Mouse (Mus musculus) cerebellum, adult 11 months (tissue): ENCODE results near the gene Gm20422.

Experiments used
- DNase-seq: peaks from one replicate; pipeline ENCODE4 v3.0.0; 2022

Gm20422 gene

DNA sequence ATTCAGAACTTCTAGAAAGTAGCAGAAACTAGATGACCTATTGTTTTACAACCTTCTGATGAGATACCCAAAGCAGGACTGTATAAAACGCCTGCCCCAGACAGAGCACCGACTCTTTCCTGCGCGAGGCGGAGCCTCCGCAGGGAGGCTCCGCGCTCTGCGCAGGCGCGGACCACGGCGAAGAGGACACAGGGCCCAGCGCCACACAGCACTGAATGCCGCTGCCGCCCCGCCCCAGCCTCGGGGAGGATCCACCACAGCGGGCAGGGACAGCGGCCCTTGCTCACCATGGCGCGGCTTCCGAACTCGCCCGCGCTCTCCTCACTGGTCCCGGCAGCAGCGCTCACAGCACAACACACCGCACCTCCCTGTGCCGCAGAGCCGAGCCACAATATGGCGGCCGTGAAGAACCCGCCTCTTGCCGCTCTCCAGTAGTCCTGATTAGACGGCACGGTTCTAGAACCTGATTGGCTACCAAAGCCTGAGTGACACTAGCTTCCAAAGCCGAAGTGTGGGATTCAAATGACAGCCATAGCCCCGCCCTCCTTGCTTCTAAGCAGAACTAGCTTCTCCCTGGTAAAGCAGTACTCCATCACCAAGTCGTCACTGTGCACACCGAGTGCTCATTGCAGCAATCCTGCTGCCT lies at the start of gene Gm20422:
Gene Gm20422 (minus strand): TSS at position 384 of the 646 bp plus-strand sequence.
- peak; percentile 88 for DNase-seq

DNA sequence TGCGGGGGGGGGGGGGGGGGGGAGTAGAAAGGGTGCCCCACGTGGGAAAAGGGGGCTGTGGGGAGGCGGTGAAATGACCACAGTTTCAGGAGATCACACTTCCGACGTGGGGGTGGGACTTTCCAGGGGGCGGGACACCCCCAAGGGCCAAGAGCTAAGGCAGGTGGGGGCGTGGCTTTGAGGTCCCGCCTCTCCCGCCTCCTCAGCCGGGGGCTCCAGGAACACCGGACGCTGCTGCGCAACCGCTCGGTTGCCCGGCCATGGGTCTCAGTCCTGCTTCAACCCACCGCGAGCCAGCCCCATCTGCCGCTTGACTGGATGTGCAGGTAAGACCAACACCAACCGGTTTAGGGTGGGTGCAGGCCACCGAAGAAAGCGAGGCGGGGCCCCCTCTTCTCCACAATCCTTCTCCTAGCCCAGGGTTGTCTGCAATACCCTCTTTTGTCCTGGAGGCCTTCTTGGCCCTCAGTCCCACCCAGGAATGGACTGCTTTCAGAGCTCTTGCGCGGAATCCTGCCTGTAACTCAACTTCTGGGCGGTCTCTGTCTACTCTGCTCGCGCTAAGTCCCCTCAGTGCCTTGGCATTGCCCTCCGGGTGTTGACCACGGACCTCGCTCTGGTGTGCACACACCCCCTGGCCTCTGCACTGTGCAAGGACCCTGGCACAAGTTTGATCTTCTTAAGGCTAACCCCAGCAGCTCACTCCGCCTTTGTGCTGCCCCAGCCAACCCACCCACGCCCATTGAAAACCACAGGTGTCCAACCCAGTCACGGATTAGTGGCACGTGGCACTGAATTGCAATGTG lies 47.9 kb upstream of the Gm20422 start, which contains the start of gene Lpar2:
Gene Lpar2 (plus strand): TSS at position 44 of the 806 bp plus-strand sequence.
- no peak for DNase-seq

GRCm38 (mm10) chr8:69821971-69822385 lies 47.3 kb upstream of the Gm20422 start:
- no peak for DNase-seq

DNA sequence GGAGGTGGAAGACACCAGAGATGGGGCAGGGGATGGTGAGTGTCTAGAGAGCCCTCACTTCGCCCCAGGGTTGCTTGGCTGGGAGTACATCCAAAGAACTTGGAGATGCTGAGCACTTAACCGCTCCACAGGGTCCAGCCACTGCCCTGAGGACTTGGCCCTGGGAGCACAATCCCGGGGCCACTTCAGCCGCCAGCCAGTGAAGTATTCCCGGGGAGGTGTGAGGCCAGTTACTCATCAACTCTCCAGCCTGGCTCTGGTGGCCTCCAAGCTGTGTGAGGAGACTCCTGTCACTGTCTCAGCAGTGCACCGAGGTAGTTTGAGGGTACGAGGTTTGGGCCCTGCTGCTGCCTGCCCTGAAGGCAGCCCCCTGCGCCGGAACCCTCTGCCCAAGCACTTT lies 45.8 kb upstream of the Gm20422 start:
- DNase-seq: no peak

DNA sequence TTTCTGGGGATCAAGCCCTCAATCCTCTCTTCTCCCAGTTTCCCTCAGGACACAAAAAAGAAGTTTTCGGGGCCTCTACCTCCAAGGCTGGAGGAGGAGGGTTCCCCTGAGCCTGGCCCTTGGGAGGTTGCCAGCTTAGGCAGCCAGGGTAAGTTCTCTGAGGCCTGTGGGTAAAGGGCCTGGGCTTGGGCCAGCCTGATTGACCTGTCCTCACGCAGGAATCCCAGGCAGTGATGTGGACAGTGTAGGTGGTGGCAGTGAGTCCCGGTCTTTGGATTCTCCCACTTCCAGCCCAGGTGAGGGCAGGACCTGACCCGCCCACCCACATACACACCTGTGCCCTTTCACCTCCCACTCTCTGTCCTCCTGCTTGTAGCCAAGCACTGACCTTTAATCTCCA lies 40.7 kb upstream of the Gm20422 start:
- no peak for DNase-seq

- DNase-seq: no peak
Measured at GRCm38 (mm10) chr8:69814881-69815280, 40.2 kb upstream of the Gm20422 start.

DNA sequence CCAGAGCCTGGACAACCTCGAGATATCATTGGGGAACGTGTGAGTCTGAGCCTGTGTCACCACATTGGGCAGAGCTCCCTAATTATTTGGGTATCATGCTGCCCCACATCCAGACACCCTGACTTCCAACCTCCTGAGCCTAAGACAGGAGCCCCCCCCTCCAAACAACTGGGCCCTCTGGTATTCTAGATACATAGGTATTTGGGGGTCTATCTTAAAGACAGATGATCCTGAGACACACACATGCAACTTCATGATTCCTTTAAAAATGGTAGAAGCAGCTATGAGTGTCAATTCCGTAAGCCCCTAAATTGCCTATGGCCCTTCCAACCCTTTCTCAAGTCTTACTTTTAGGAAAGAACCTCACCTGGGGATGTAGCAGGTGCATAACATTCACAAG lies 35.1 kb upstream of the Gm20422 start:
- no peak for DNase-seq

DNA sequence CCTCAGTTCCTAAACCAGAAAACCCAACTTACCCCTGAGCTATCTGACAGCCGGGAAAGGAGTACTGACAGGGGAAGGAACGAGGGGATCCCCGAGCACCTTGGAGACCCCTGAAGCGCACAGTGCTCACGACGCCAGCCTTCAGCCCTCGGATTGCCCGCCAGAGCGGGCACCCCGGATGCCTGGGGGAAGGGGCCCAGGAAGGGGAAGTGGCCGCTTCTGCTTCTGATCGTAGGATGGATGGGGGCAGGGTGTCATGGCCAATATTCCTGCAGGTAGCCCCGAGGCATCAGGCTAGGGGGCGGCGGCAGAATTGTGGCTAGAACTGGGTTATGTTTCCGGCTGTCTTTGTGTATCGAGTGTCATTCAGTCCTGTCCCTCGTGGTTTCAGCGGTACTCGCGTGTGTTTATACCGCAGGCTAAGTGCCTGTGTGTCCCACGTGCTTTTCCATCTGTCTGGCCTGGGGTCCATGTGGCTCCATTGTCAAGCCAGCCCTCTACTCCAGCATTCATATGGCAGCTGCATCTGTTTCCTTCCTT lies 34.2 kb upstream of the Gm20422 start:
- no peak for DNase-seq

DNA sequence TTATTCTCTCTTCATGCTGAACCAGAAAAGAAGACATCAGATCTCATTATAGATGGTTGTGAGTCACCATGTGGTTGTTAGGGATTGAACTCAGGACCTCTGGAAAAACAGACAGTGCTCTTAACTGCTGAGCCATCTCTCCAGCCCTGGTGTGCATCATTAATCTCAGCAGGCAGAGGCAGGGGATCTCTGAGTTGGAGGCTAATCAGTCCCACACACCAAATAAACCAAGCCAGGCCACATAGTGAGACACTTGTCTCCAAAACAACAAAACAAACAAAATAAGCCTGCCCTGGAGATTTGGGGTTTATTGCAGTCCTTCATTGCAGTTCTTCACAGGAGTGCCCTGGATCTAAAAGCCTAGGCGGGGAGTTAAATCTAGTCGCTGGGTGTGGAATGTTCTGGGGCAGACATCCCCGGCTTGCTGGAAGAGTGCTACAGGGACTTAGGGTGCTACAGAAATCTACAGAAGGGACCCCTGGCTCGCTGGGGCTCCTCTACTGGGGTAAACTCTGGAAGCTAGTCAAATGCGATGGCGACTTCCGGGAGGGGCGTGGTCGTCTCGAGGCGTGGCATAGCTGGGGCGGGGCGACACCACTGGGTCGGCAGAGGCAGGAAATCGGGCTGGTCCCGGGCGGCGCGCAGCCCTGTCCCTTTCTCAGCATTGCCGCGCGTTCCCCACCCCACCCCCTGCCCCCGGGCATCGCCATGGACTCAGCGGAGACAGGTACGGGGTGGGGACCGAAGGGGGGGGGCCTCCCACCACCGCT lies 33.6 kb upstream of the Gm20422 start, which contains the start of gene Gmip:
Gene Gmip (plus strand): TSS at position 586 of the 770 bp plus-strand sequence.
- DNase-seq: peak; percentile 26

DNA sequence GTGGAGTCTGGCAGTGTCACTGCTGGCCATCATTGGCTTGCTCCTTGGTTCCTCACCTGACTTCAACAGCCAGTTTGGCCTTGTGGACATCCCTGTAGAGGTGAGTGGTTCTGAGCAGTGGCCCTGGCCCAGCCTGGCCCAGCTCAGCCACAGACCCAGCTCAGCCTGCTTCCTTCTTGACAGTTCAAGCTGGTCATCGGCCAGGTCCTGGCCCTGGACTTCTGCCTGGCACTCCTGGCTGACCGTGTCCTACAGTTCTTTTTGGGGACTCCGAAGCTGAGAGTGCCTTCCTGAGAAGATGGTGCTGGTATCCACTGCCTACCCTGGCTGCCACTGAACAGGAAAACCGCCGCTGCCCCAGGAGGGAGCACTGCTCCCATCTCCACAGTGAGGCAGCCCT lies 32.5 kb upstream of the Gm20422 start:
- DNase-seq: no peak

DNA sequence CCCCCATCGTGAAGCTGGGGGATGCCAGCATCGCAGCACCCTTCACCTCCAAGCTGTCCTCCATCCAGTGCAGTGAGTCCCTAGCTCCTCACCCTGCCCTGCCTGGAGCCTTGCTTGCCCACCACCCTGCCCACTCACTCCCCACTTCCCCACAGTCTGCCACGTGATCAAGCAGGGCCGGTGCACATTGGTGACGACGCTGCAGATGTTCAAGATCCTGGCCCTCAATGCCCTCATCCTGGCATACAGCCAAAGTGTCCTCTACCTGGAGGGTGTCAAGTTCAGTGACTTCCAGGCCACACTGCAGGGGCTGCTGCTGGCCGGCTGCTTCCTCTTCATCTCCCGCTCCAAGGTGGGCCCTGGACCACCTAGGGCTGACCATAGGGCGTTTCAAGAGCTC lies 30.8 kb upstream of the Gm20422 start:
- no peak for DNase-seq

GRCm38 (mm10) chr8:69805086-69805485 lies 30.4 kb upstream of the Gm20422 start:
- DNase-seq: no peak

DNA sequence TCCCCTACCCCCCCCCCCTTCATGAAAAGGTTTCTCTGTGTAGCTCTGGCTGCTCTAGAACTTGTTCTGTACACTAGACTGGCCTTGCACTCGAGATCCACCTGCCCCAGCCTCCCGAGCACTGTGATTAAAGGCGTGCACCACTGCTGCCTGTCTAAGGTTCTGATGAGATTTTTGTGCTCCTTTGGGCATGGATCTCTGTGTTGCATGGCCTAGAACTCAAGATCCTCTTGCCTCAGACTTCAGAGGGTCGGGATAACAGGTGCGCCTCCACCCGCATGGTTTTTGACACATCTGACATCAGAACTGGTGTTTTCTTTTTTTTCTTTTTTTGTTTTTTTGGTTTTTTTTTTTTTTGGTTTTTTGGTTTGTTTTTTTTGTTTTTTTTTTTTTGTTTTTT lies 29.9 kb upstream of the Gm20422 start:
- DNase-seq: no peak

DNA sequence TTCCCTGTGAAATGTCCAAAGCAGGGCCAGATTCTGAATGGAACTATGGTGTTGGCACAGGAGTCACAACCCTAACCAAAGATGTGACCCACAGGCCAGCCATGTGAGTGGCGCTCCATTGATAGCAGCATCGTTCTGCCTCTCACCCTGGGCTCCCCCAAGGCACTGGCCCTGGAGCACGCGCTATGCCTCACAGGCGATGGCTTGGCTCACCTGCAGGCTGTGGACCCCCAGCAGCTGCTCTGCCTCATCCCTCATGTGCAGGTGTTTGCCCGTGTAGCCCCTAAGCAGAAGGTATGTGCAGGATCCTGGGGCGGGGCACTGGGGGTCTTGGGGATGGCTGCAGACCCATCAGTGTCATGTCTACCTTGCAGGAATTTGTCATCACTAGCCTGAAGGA lies 28.7 kb upstream of the Gm20422 start:
- DNase-seq: no peak

GRCm38 (mm10) chr8:69802216-69802615 lies 27.5 kb upstream of the Gm20422 start:
- DNase-seq: no peak

DNA sequence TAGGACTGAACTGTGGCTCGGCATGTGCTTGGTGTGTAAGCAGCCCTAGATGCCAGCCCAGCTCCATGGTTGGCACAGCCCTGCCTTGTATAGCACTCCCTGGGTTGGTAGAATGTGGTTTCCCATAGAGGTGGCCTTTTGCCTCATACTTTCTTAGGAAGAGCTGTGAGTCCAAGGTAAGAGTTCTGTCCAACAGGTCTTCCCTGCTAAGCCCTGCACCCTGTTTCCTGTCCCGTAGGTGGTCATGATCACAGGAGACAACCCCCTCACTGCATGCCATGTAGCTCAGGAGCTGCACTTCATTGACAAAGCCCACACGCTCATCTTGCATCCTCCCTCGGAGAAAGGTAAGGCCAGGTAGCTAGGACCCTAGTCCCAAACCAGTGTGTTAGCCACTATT lies 27.1 kb upstream of the Gm20422 start:
- no peak for DNase-seq

DNA sequence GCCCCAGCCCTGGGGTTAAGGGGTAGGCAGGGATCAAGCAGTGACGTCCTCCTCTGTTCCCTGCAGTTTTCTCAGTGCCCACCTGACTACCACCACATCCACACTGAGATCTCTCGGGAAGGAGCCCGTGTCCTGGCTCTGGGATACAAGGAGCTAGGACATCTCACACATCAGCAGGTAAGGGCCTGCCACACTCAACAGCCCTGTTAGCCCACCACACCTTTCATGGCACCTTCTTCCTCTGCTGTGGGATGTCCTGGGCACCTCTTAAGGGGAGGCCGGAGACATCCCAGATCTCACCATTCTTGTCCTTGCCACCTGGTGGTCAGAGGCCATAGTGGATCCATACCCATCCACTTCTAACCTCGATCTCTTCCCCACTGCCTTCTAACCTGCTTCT lies 25.3 kb upstream of the Gm20422 start:
- no peak for DNase-seq

- DNase-seq: no peak
Measured at GRCm38 (mm10) chr8:69799261-69799660, 24.6 kb upstream of the Gm20422 start.

- no peak for DNase-seq
Measured at GRCm38 (mm10) chr8:69797661-69798060, 23.0 kb upstream of the Gm20422 start.

DNA sequence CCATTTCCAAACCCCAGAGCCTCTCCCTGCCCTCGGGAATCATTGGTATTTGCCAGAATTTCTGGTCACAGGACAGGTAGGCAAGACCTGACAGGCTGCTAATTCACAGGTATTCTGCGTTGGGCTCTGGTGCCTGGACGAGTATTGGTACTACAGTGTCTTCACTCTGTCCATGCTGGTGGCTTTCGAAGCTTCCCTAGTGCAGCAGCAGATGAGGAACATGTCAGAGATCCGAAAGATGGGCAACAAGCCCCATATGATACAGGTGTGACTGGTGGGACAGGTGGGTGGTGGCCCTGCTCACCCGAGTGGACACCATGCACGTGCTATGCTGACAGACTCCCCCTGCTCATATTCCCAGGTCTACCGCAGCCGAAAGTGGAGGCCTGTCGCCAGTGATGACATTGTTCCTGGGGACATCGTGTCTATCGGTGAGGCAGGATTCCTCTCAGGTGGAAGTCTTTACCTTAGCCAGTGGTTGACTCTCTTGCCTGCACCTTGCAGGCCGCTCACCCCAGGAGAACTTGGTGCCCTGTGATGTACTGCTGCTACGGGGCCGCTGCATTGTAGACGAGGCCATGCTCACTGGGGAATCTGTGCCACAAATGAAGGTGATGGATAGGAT lies 22.1 kb upstream of the Gm20422 start:
- DNase-seq: no peak

DNA sequence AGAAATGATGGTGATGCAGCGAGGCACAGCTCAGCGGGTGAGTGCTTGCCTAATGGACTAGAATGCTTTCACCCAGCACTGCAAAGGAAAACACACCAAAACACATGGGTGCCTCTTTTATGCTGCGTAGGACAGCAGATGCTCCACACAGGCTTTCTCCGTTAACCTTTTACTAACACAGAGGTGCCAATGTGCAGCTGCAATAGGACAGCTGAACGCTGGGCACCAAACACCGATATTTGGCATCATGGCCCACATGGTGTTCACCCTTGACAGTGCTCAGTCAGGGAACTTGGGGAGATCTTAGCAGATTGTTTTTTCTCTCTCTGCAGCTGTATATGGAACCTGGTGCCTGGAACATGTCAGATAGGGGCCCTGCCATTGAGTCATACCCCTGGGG lies 20.2 kb upstream of the Gm20422 start:
- DNase-seq: no peak

GRCm38 (mm10) chr8:69794096-69794495 lies 19.4 kb upstream of the Gm20422 start:
- DNase-seq: no peak

- DNase-seq: no peak
Measured at GRCm38 (mm10) chr8:69793666-69794065, 19.0 kb upstream of the Gm20422 start.
